Mouse (Mus musculus) c-Kit-negative CD71-positive TER-119-positive erythroid progenitor cells, embryonic 14.5 days (primary cell): ENCODE data around the gene Ccdc124.
"Not testable (repeated sequence)": the region's sequence is repeated elsewhere in the genome, so short reads cannot be mapped to it uniquely, and the experiment has no call there.

Experiments
- DNase-seq: peaks from one replicate; pipeline ENCODE4 v3.0.0-alpha.2; 2013; ENCODE audit warnings: low read depth, low spot score

The Ccdc124 gene

GRCm38 (mm10) chr8:70822594-70822993 lies 51.1 kb downstream of the Ccdc124 start:
- not testable (repeated sequence) for DNase-seq

GRCm38 (mm10) chr8:70821992-70822391 lies 51.7 kb downstream of the Ccdc124 start:
- no peak for DNase-seq

DNA sequence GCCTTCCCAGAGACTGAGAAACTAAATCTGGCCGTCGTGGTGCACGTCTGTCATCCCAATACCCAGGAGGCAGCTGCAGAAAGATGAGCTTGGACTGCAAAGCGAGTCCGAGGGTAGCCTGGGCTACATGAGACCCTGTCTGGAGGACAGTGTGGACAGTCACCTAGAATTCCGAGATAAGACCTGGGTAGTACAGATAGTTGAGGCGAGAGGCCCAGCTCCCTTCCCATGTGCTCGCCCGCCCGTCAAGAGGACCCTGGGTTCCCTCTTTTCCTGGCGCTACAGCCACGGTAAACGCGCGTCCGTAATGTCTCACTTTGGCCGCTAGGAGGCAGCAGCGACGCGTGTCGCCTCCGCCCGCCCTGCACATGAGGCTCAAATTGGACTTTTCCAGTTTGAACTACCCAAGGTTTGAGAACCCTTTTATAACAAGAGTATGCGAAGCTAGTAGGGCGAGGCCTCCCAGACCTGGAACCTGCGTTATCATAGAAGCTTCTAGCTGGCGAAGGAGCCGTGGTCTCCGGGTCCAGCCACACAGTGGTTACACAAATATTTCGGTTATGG lies 52.3 kb downstream of the Ccdc124 start:
- no peak for DNase-seq

DNA sequence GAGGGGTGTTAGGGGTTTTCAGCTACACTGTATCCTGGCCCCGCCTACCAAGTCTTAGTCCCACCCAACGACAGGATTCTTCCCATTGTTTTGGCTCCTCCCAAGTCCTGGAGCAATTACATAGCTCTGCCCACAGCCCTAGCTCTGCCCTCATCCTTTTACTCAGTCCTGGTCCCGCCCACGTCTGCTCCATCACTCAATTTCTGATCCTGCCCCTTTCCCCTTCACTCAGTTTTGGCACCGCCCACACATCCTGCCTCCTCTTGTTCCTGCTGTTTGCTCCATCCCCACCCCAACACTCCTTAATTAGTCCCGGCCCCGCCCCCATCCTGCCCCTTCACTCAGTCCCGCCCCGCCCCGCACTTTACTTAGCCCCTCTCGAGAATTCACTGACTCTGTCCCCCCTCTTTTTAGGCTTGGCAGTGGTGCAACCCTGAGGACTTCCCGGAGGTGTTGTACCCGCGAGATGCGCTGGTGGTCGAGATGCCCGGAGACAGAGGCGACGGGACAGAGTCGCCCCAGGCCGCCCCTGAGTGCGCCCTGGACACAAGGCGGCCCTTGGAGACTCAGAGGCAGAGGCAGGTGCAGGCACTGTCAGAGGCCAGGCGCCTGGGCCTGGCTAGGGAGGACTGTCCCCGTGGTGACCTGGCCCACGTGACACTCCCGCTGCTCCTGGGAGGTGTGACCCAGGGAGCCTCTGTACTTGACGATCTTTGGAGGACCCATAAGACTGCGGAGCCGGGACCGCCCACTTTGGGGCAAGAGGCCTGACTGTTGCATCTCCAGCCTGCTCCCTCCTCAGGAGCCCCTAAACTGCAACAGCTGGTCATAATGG lies 53.4 kb downstream of the Ccdc124 start:
- no peak for DNase-seq
